Mouse (Mus musculus) stomach, postnatal 0 days (tissue): ENCODE measurements at regions not wholly inside any gene's neighbourhood (a gene's known extent, or its start where the extent isn't known, plus 50 kb on each side); places are given as distances from the start of the nearest gene placed in this dataset.

ENCODE experiments used
- ATAC-seq: fragments of 200-750 bp; cut with Nextera tagmentation; 2 replicates; pipeline ENCODE4 v1.8.0; 2017; ENCODE audit not compliant: low FRiP score, low TSS enrichment
- DNase-seq: peaks from one replicate; pipeline ENCODE4 v3.0.0-alpha.2; 2016; ENCODE audit warnings: low spot score
- H3K27ac ChIP-seq: fragments of 300-500 bp; sonication (generic); replicated peaks from 2 replicates; pipeline ENCODE4 v1.5.1; 2014; ENCODE audit warnings: mild to moderate bottlenecking, control low read depth
- H3K27me3 ChIP-seq: fragments of 300-500 bp; sonication (generic); 2 replicates; pipeline ENCODE4 v1.6.1; 2014; ENCODE audit warnings: low read length; ENCODE audit not compliant: control insufficient read depth, insufficient read depth
- H3K36me3 ChIP-seq: fragments of 300-500 bp; sonication (generic); 2 replicates; pipeline ENCODE4 v1.6.1; 2014; ENCODE audit warnings: low read length, mixed read lengths; ENCODE audit not compliant: control insufficient read depth, insufficient read depth
- H3K4me1 ChIP-seq: fragments of 300-500 bp; sonication (generic); replicated peaks from 2 replicates; pipeline ENCODE4 v1.6.1; 2014; ENCODE audit warnings: antibody characterized with exemption; ENCODE audit not compliant: control insufficient read depth, insufficient read depth
- H3K4me2 ChIP-seq: fragments of 300-500 bp; sonication (generic); replicated peaks from 2 replicates; pipeline ENCODE4 v1.6.1; 2014; ENCODE audit warnings: low read depth, mild to moderate bottlenecking, control low read depth, moderate library complexity
- H3K4me3 ChIP-seq: fragments of 300-500 bp; sonication (generic); 2 replicates; pipeline ENCODE4 v1.5.1; 2014; ENCODE audit warnings: low read depth, low read length, control low read depth
- H3K9ac ChIP-seq: fragments of 300-500 bp; sonication (generic); 2 replicates; pipeline ENCODE4 v1.6.1; 2014; ENCODE audit warnings: mild to moderate bottlenecking, low read length, control low read depth, mixed read lengths
- H3K9me3 ChIP-seq: fragments of 300-500 bp; sonication (generic); 2 replicates; pipeline ENCODE4 v1.6.1; 2016; ENCODE audit warnings: low read length; ENCODE audit not compliant: control insufficient read depth
- CTCF ChIP-seq: IDR thresholded peaks from 2 replicates; pipeline ENCODE4 v1.5.1; 2016; ENCODE audit warnings: antibody characterized with exemption, low read depth, mild to moderate bottlenecking, moderate library complexity
- EP300 ChIP-seq: optimal IDR thresholded peaks from 2 replicates; pipeline ENCODE3; 2016; ENCODE audit warnings: antibody characterized with exemption
- WGBS: fragments of 180-500 bp; shearing (Covaris S2); extraction: QIAGEN DNeasy Blood & Tissue Kit; methylation state at CpG from one replicate; pipeline ENCODE4 v1.1.7; 2014; 5-methylcytosine and 5-hydroxymethylcytosine counted together

- Histone ChIP-seq H3K36me3 (no peaks in the 10 kb centered on the region), H3K27me3 (no peaks in the 10 kb centered on the region), H3K4me1 (no peaks in the 10 kb centered on the region), H3K27ac (no peak overlapping the region), H3K4me3 (no peak overlapping the region), H3K9me3 (no peaks in the 10 kb centered on the region), H3K4me2 (no peak overlapping the region), H3K9ac (no peak overlapping the region)
- no peak for DNase-seq
- ATAC-seq = no peak
- TF ChIP-seq CTCF (no peak), EP300 (no peak)
- 89% methylated on average over 3 of the region's 3 CpGs for WGBS
These were observed 396.3 kb downstream of the Galc start for GRCm38 (mm10) chr12:97862921-97863320.

- WGBS = 73% methylated on average over 8 of the region's 8 CpGs
- Histone ChIP-seq H3K4me2 (no peak overlapping the region), H3K27me3 (no peaks in the 10 kb centered on the region), H3K4me3 (no peak overlapping the region), H3K9me3 (no peaks in the 10 kb centered on the region), H3K4me1 (no peaks in the 10 kb centered on the region), H3K9ac (no peak overlapping the region), H3K27ac (no peak overlapping the region), H3K36me3 (no peaks in the 10 kb centered on the region)
- ATAC-seq (no peak), DNase-seq (no peak)
- TF ChIP-seq EP300 = no peak
- TF ChIP-seq CTCF = no peak
These were observed 422.9 kb downstream of the Galc start for GRCm38 (mm10) chr12:97836202-97836908.

DNA sequence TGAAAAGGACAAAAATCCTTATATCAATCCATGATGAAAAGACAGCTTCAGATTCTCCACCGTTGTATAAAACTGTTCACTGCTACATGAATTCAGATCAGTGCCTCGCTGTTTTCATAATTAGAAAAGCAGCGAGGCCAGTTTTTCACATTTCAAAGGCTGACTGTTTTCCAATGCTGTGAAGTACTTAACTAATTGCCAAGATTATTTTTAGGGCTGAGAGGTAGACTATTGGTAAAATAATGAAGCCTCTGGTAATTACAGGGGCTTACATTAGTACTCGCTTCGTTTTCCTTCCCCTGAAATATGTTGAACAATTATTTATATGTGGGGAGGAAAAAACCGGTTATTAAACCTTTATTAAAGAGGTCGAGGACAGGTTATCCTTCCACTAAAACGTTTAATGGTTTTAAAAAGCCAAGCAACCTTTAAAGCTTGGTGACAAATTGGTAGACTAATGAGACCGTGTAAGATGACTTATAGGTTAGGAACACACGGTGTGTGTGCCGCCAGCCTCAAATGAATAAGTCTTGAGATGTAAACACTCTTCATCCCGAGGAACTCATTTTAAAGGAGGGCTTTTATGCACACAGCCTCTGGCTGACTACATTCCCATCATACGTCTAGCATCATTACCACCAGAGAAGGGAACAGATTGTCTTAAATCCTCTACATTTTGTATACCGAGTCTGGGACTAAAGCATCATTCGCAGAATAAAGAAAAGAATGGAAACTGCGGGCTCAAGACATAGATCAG, 465.7 kb downstream of the Galc start:
- ATAC-seq (no peak), DNase-seq (no peak)
- no peaks in the 10 kb centered on the region for H3K9me3 ChIP-seq
- H3K4me3 ChIP-seq = no peak overlapping the region
- H3K4me2 ChIP-seq = no peak overlapping the region
- no peaks in the 10 kb centered on the region for H3K4me1 ChIP-seq
- TF ChIP-seq EP300 = no peak
- no peak for TF ChIP-seq CTCF
- no peaks in the 10 kb centered on the region for H3K36me3 ChIP-seq
- no peak overlapping the region for H3K9ac ChIP-seq
- H3K27ac ChIP-seq = no peak overlapping the region
- 54% methylated on average over 16 of the region's 16 CpGs for WGBS
- H3K27me3 ChIP-seq = no peaks in the 10 kb centered on the region

DNA sequence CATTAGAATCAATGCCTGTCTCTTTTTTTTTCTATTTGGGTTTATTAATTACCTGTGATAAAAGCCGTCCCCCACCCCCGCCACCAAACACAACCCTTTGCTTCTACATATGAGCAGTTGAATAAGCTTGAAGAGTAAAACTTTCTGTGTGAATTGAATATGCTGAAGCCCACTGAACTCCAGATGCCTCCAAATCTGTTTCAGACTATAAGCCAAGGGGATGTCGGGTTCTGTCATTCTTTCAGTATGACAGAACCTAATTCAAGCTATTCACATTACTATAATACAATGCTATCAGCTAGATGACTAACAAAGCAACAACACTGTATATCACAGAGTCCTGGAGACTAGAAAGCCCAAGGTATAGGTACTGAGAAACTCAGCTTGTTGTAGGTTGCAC, 475.8 kb downstream of the Galc start:
- DNase-seq (no peak), ATAC-seq (no peak)
- WGBS = 83% methylated on average over 3 of the region's 3 CpGs
- no peaks in the 10 kb centered on the region for H3K27me3 ChIP-seq
- no peak overlapping the region for H3K27ac ChIP-seq
- no peaks in the 10 kb centered on the region for H3K4me1 ChIP-seq
- no peak overlapping the region for H3K4me3 ChIP-seq
- H3K9me3 ChIP-seq = no peaks in the 10 kb centered on the region
- H3K9ac ChIP-seq = no peak overlapping the region
- no peaks in the 10 kb centered on the region for H3K36me3 ChIP-seq
- no peak overlapping the region for H3K4me2 ChIP-seq
- TF ChIP-seq EP300 = no peak
- TF ChIP-seq CTCF = no peak

- no peak overlapping the region for H3K9ac ChIP-seq
- WGBS = 68% methylated on average over 3 of the region's 3 CpGs
- H3K4me2 ChIP-seq = no peak overlapping the region
- no peaks in the 10 kb centered on the region for H3K27me3 ChIP-seq
- no peaks in the 10 kb centered on the region for H3K36me3 ChIP-seq
- H3K9me3 ChIP-seq = no peaks in the 10 kb centered on the region
- TF ChIP-seq CTCF = no peak
- no peak for TF ChIP-seq EP300
- ATAC-seq (no peak), DNase-seq (no peak)
- no peaks in the 10 kb centered on the region for H3K4me1 ChIP-seq
- no peak overlapping the region for H3K27ac ChIP-seq
- H3K4me3 ChIP-seq = no peak overlapping the region
These were observed 500.1 kb downstream of the Galc start for GRCm38 (mm10) chr12:97759116-97759515.

DNA sequence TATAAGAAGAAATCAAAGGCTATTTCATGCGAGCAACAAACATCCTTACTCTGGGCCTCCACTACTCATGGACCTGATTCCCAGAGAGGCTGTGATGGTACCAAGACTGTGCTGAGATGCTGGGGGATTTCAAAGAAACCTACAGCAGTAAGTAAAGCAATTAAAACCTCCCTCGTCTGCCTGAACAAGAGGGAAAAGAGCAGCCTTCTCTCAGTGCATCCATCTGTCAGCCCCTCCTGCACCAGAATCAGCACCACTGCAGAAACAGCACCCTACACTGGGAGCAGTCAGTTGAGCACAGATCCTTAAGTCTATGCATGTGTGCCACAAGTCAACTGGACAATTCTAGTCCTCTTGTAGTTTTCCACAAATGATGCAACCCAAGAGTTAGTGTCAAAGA, 500.6 kb downstream of the Galc start:
- DNase-seq = no peak
- Histone ChIP-seq H3K9ac (no peak overlapping the region), H3K4me1 (no peaks in the 10 kb centered on the region), H3K9me3 (no peaks in the 10 kb centered on the region), H3K27ac (no peak overlapping the region), H3K27me3 (no peaks in the 10 kb centered on the region), H3K36me3 (no peaks in the 10 kb centered on the region), H3K4me3 (no peak overlapping the region), H3K4me2 (no peak overlapping the region)
- ATAC-seq = no peak
- WGBS = 43% methylated on average over 2 of the region's 2 CpGs
- TF ChIP-seq EP300 (no peak), CTCF (no peak)
